Mouse (Mus musculus): ENCODE results near the gene Ap5z1. TPM values are rescaled to one million over a fixed set of nuclear protein-coding genes. Genes with fewer than 3 reads are reported as not detected.

The Ap5z1 gene
- polyA plus RNA-seq, 1 experiment from 2014 or later, result 6.4 TPM

GRCm38 (mm10) chr5:142469796-142470195, 6.1 kb downstream of the Ap5z1 start:
- no peak for TF ChIP-seq CTCF (IDR thresholded peaks at IDR 0.05; ENCODE audit: low read depth)
- Histone ChIP-seq H3K27me3 (ENCODE audit: insufficient read depth, low read length) (no peaks in the 10 kb centered on the region), H3K4me3 (replicated peaks; ENCODE audit: low read depth, low read length) (no peak overlapping the region), H3K9ac (ENCODE audit: low read depth, low read length) (no peak overlapping the region), H3K9me3 (replicated peaks; ENCODE audit: low read length) (no peaks in the 10 kb centered on the region), H3K36me3 (ENCODE audit: insufficient read depth, low read length) (peaks cover 28% of the 10 kb centered on the region), H3K4me1 (replicated peaks; ENCODE audit: insufficient read depth, low read length) (0 out of 2 replicates have a peak, but pooled peaks cover 2% of the 10 kb centered on the region), H3K27ac (no peak overlapping the region), H3K4me2 (ENCODE audit: low read length) (no peak overlapping the region)
- ATAC-seq (replicated peaks; ENCODE audit: low FRiP score, low read depth) (no peak), DNase-seq (ENCODE audit: low spot score) (no peak)
- 90% methylated on average over 11 of the region's 11 CpGs for WGBS

- Histone ChIP-seq H3K4me2 (ENCODE audit: low read length) (no peak overlapping the region), H3K9ac (ENCODE audit: low read depth, low read length) (no peak overlapping the region), H3K9me3 (replicated peaks; ENCODE audit: low read length) (no peaks in the 10 kb centered on the region), H3K4me3 (replicated peaks; ENCODE audit: low read depth, low read length) (no peak overlapping the region), H3K27ac (no peak overlapping the region), H3K27me3 (ENCODE audit: insufficient read depth, low read length) (no peaks in the 10 kb centered on the region), H3K4me1 (replicated peaks; ENCODE audit: insufficient read depth, low read length) (no peaks in the 10 kb centered on the region), H3K36me3 (ENCODE audit: insufficient read depth, low read length) (peaks cover 17% of the 10 kb centered on the region)
- 75% methylated on average over 10 of the region's 10 CpGs for WGBS
- ATAC-seq (replicated peaks; ENCODE audit: low FRiP score, low read depth) (no peak), DNase-seq (ENCODE audit: low spot score) (no peak)
- TF ChIP-seq CTCF (IDR thresholded peaks at IDR 0.05; ENCODE audit: low read depth), result no peak
These were observed 10.0 kb downstream of the Ap5z1 start for GRCm38 (mm10) chr5:142473696-142474095.

DNA sequence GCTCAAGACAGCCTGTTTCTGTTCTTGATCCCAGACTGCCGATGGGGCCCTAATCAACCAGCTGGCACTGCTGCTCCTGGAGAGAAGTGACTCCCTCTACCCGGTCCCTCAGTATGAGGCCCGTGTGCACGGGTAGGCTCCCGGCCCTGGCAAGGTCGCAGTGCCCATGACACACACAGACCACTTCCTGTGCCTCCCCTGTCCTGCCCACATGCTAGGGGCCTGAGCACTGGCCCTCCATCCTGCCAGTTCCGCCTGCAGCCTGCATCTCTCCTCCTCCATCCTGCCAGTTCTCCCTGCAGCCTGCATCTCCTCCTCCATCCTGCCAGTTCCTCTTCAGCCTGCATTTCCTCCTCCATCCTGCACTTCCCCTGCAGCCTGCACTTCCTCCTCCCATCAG, 11.9 kb downstream of the Ap5z1 start:
- WGBS, result 70% methylated on average over 7 of the region's 7 CpGs
- H3K27me3 ChIP-seq (ENCODE audit: insufficient read depth, low read length), result no peaks in the 10 kb centered on the region
- peaks cover 10% of the 10 kb centered on the region for H3K36me3 ChIP-seq (ENCODE audit: insufficient read depth, low read length)
- H3K9ac ChIP-seq (ENCODE audit: low read depth, low read length), result no peak overlapping the region
- ATAC-seq (replicated peaks; ENCODE audit: low FRiP score, low read depth) (no peak), DNase-seq (ENCODE audit: low spot score) (no peak)
- no peak overlapping the region for H3K4me3 ChIP-seq (replicated peaks; ENCODE audit: low read depth, low read length)
- H3K4me1 ChIP-seq (replicated peaks; ENCODE audit: insufficient read depth, low read length), result no peaks in the 10 kb centered on the region
- H3K9me3 ChIP-seq (replicated peaks; ENCODE audit: low read length), result no peaks in the 10 kb centered on the region
- H3K27ac ChIP-seq, result no peak overlapping the region
- H3K4me2 ChIP-seq (ENCODE audit: low read length), result no peak overlapping the region
- no peak for TF ChIP-seq CTCF (IDR thresholded peaks at IDR 0.05; ENCODE audit: low read depth)

GRCm38 (mm10) chr5:142477346-142477745, 13.6 kb downstream of the Ap5z1 start:
- Histone ChIP-seq H3K4me1 (replicated peaks; ENCODE audit: insufficient read depth, low read length) (no peaks in the 10 kb centered on the region), H3K4me3 (replicated peaks; ENCODE audit: low read depth, low read length) (no peak overlapping the region), H3K27ac (no peak overlapping the region), H3K36me3 (ENCODE audit: insufficient read depth, low read length) (peaks cover 6% of the 10 kb centered on the region), H3K9ac (ENCODE audit: low read depth, low read length) (no peak overlapping the region), H3K27me3 (ENCODE audit: insufficient read depth, low read length) (no peaks in the 10 kb centered on the region), H3K9me3 (replicated peaks; ENCODE audit: low read length) (no peaks in the 10 kb centered on the region), H3K4me2 (ENCODE audit: low read length) (no peak overlapping the region)
- no peak for TF ChIP-seq CTCF (IDR thresholded peaks at IDR 0.05; ENCODE audit: low read depth)
- ATAC-seq (replicated peaks; ENCODE audit: low FRiP score, low read depth), result peak; percentile 33; the same call in 1 of the 2 replicates
- WGBS, result 78% methylated on average over 12 of the region's 12 CpGs
- no peak for DNase-seq (ENCODE audit: low spot score)

DNA sequence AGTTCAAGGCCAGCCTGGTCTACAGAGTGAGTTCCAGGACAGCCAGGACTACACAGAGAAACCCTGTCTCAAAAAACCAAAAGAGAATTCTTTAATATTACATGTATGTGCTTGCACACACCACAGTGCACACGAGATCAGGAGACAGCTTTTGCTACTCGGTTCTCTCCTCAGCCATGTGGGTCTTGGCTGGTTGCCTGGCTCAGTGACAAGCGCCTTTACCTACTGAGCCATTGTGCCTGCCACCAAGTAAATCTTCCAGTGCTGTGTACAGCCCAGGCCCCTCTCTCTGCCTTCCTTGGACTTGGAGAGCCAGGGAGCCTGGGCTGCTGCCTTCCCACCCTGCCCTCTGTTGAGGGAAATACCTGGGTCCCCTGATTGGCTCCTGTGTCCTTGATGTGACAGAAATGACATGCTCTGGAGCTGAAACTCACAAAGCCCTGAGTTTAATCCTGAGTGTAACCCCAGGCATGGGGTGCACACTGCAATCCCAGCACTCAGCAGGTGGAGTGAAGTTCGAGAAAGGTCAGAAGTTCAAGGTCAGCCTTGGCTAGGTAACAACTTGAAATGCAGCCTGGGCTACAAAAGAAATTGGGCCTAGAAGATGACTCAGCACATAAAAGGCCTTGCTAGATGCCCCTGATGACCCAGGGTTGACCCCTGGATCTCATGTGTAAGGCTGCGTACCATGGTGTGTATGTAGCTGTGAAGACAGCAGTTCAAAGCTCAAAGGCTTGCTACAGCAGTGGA, 14.3 kb downstream of the Ap5z1 start:
- H3K4me2 ChIP-seq (ENCODE audit: low read length), result no peak overlapping the region
- ATAC-seq (replicated peaks; ENCODE audit: low FRiP score, low read depth) (0 out of 2 replicates have a peak, but pooled peaks have one; percentile 5), DNase-seq (ENCODE audit: low spot score) (no peak)
- peaks cover 4% of the 10 kb centered on the region; the same call in 1 of the 2 replicates for H3K36me3 ChIP-seq (ENCODE audit: insufficient read depth, low read length)
- H3K27ac ChIP-seq, result no peak overlapping the region
- no peak overlapping the region for H3K4me3 ChIP-seq (replicated peaks; ENCODE audit: low read depth, low read length)
- no peak overlapping the region for H3K9ac ChIP-seq (ENCODE audit: low read depth, low read length)
- no peaks in the 10 kb centered on the region for H3K9me3 ChIP-seq (replicated peaks; ENCODE audit: low read length)
- H3K27me3 ChIP-seq (ENCODE audit: insufficient read depth, low read length), result no peaks in the 10 kb centered on the region
- TF ChIP-seq CTCF (IDR thresholded peaks at IDR 0.05; ENCODE audit: low read depth), result no peak
- WGBS, result 88% methylated on average over 5 of the region's 5 CpGs
- no peaks in the 10 kb centered on the region for H3K4me1 ChIP-seq (replicated peaks; ENCODE audit: insufficient read depth, low read length)

- H3K27me3 ChIP-seq (ENCODE audit: insufficient read depth, low read length), result no peaks in the 10 kb centered on the region
- peak overlapping the region; percentile 39 for H3K4me2 ChIP-seq (ENCODE audit: low read length)
- no peaks in the 10 kb centered on the region for H3K9me3 ChIP-seq (replicated peaks; ENCODE audit: low read length)
- DNase-seq (ENCODE audit: low spot score) (peak; percentile 94), ATAC-seq (replicated peaks; ENCODE audit: low FRiP score, low read depth) (peak; percentile 54)
- peaks cover 4% of the 10 kb centered on the region; the same call in 1 of the 2 replicates for H3K36me3 ChIP-seq (ENCODE audit: insufficient read depth, low read length)
- H3K4me1 ChIP-seq (replicated peaks; ENCODE audit: insufficient read depth, low read length), result no peaks in the 10 kb centered on the region
- no peak overlapping the region for H3K9ac ChIP-seq (ENCODE audit: low read depth, low read length)
- no peak overlapping the region for H3K4me3 ChIP-seq (replicated peaks; ENCODE audit: low read depth, low read length)
- peak; percentile 94 for TF ChIP-seq CTCF (IDR thresholded peaks at IDR 0.05; ENCODE audit: low read depth)
- 28% methylated on average over 17 of the region's 17 CpGs for WGBS
- no peak overlapping the region for H3K27ac ChIP-seq
These were observed 15.2 kb downstream of the Ap5z1 start for GRCm38 (mm10) chr5:142478829-142479435.
